Mouse (Mus musculus) cerebellum, postnatal 10 days (tissue): Measurements from ENCODE around the gene Ptprj.
"Not testable (repeated sequence)": the region's sequence is repeated elsewhere in the genome, so short reads cannot be mapped to it uniquely, and the experiment has no call there.

ENCODE experiments used
- DNase-seq, 2 experiments: peaks; one replicate each; pipeline ENCODE4 v3.0.0; 2021; ENCODE audit warnings: mixed read lengths in 2 of 2

Gene Ptprj

DNA sequence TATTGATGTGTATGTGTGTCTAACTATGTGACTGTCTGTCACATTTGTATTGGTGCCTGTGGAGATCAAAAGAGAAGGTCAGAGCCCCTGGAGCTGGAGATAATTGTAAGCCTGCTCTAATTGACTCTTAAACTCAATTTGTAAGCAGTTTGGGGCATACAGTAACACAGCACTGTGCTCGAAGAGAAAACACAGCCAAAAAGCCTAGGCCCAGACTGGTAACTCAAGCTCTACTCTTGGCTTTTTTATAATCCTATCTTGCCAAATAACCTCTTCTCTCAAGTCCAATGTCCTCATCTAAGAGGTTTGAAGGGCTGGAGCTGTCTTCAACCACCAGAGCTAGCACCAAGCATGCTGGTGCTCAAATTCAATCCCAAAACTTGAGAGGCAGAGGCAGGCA, 3.5 kb downstream of the Ptprj start:
- DNase-seq: no peak

DNA sequence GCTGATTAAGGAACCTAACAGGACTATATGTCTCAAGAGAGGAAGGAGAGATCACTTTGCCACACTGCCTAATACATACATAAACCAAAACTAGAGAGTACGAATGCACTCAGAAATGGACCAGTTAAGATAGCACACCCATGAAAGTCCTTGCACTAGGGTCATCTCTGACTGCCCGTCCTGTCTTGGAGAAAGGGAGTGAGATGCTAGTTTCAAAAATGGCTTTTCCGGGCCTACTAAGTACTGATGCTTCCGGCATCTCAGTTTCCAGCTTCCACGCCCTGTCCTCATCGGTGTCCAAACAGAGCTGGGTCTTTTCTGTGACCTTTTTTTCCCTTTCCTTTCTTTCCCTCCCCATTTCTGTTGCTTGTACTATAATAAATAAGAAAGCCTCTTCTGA, 4.0 kb downstream of the Ptprj start:
- DNase-seq: no peak

DNA sequence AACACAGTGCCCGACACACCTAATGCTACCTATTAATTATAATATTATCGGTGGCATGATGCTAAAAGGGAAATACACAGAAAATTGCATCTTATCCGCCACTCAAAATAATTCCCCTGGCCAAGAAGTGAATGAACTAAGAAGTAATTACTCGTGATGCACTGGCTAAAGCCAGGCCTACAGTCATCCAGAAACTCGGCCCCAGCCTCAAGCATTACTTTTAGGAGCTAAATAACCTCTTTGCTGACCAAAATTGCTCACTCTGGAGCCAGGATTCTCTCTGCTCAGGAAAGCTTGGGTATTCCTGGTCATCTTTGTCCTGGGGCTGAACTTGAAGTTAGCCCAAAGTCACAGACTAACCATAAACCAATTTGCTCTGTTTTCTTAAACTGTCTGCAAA, 4.7 kb downstream of the Ptprj start:
- DNase-seq: no peak

DNA sequence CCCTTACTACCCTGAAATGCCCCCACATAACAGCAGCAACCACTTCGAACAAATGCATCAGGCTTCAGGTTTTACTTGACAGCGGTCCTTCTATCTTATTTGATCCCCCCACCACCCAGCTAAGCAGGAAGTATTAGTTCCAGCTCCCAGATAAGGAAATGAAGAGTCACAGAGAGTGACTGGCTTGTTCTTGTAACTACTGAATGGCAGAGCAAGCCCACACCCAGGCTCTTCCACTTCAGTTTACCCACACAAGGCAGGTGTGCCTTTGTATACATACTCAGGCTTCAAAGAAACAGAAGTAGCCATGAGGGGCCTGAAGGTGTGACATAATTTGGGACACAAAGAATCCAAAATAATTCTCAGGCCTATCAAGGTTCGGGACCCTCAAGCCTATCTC, 5.3 kb downstream of the Ptprj start:
- peak in 1 of 2 experiments; percentile 3 for DNase-seq

DNA sequence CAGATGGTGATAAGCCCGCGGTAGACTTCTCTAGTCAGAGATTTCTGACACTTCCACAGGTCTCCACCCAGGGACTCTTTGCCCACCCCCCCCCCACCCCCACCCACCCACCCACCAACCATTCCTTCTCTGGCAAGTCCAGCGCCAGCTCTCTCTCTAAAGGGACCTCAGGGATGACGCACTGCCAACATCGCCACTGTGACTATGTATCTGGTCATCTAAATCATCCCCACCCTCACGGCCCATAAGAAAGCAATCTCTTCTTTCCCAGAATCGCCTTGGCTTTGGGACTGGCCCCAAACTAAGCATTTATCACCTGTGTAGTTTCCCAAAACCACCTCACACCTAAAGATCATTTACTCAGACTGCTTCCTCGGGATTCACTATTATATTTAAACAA, 5.9 kb downstream of the Ptprj start:
- peak in 1 of 2 experiments; percentile 25 for DNase-seq

DNA sequence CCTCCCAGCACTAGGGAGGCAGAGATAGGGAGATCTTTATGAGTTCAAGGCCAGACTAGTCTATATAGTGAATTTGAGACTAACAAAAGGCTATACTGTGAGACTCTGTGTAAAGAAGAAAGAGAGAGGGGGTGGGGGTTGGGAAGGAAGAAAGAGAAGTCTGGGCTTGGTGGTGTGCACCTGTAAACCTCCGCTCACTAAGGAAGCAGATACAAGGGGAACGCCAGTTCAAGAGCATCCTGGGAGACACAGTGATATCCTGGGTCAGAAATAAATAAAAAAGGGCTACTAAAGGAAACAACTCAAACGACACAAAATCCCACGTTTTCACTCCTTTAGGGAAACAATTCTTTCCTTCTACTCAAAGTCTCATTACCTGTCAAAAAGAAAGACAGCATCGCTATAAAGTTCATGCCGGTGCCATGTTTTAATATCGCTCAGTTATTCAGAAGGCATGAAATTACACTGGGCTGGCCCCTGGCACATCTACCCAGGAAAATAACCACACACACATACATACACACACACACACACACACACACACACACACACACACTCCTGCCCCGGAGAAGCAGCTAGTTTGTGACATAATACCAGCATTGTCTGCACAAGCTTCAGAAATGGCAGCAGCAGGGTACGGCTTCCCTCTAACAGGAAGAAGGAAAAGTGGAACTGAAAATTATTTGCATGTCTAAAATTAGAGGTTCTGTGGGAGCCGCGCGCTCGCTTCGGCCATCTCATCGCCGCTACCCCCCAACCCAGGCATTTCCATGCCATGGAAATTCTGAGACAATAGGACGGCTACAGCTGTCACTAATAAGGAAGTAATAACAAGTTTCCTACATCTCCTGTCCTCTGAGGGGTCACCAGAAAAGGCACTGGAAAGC, 6.6 kb downstream of the Ptprj start:
- peak in 1 of 2 experiments; percentile 39 for DNase-seq

DNA sequence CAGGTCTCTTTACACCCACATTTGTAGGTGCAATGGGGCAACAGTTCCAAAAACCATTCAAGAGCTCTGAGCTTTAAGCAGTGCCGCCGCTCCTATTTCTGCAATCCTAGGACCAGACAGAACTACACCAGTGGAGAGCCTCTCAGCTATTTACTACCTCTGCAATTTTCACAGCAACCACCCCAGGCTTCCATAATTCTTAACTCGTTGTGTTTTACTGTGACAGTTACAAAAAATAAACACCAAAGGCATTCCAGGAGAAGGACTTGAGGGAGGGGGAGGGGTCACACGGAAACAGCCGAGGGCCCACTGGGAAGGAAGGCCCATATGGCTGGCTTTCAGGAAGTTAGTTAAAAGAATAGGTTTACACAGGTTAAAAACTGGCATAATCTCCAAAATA, 8.3 kb downstream of the Ptprj start:
- DNase-seq: no peak

DNA sequence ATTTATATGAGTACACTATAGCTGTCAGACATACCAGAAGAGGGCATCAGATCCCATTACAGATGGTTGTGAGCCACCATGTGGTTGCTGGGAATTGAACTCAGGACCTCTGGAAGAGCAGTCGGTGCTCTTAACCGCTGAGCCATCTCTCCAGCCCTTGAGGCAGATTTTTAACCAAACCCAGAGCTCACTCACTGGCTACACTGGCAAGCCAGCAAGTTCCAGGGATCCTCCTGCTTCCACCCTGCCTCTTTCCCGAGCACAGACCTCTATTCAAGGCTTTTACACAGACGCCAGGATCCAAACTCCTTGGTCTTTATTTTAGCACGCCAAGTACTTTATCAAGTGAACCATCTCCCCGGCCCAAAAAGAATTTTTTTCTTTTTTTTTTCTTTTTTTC, 9.0 kb downstream of the Ptprj start:
- not testable (repeated sequence) for DNase-seq

DNA sequence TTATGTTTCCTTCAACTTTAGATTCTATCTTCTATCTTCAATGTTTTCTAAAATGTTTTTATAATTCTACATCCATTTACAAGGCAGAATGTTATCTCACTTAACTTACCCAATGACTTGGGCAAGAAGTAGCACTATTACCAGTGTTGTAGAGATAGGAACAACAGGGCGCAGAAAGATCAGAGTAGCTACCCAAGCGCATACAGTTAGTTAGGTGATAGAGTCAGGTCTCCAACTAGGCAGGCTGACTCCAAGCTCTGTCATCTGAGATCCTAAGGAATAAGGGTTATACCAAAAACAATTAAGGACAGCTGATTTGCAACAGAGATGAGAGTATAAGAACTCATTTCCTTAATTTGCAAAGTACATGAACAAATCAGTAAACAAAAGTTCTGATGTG, 9.6 kb downstream of the Ptprj start:
- DNase-seq: no peak

DNA sequence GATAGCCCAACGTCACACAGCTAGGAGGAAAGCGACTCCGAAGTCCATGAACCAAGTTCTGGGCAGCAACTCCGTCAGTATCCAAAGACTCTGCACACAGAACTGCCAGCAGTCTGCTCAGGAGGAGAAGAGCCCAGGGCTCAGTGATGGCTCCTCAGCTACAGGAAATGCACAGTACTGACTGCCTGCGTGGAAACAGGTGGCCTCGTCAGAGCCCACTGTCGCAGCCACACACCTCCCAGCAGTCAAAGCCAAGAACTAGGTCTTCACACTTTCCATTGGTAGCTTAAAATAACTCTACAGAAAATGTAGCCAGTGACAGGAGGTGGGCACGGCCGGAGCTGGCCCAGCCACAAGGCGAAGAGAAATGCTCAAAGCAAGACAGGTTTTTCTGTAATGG, 10.2 kb downstream of the Ptprj start:
- peak; percentile 78 to 83 for DNase-seq

DNA sequence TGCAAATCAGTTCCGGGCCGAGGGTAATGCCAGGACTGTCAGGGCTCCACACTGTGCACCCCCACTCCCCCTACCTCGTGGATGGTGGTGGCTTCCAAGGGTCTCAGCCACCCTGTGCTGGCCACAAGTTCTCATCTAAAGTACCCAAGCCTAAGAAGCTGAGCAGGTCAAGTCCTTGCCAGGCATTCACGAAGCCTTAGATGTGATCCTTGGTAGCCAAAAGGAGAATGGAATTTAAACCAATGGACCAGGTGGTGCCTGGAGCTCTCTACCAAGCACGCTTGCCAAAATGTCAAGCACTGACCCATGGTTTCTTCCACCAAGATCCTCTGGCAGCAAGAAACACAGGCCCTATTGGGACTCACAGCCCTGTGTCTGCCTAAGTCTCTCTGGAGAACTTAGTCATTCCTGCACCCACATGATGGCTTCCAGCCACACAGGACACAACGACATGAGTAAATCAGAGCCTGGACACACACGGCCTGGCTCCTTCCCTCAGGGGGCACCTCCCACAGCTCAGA, 11.4 kb downstream of the Ptprj start:
- peak; percentile 70 to 75 for DNase-seq

DNA sequence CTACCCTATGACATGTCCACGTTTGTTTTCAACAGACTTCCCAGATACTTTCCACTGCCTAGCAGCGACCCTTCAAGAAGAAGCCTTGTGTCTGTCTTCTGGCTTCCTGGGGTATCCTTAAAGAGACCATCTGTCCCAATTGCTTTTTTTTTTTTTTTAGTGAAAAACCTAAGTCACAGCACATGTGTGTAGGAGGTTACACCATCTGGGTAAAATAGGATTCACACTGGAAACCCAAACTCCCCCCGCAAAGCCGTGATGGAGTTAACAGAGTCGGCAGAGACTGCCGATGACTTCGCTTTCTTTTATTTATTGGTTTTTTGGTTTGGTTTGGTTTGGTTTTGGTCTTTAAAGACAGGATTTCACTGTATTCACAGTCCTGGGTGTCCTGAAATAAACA, 12.4 kb downstream of the Ptprj start:
- no peak for DNase-seq

DNA sequence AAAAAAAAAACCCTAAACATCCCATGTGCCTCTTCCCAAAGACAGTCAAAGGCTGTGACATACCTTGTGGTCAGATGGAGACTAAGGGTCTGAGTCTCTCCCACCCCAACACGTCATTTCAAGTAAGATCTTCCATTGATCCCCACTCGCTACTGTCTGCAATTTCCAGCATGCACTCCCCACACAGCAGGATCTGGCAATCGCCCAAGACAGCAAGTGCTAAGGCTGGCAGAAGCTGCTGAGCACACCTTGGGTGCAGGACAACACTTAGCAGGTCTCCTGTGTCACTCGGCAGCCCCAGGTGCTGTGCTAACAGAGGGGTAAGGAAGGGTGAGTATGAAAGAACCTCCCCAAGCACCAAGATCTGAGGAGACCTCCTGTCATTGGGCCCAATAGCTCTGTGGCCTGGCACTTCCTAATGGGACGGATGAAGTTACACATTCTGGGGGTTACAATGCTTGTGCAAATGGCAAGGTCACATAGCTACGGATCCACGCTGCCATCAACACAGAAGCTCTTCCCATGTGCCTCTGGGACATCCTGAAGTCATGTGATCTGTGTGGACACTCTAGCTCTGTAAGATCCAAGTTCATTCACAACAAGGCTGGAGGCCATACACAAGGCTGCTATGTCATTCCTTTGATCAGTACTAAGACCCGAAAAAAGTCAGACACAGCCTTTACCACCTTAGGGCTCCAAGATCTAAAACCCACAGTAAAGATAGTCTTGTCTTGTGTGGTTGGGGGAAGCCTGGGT, 13.5 kb downstream of the Ptprj start:
- peak; percentile 76 to 85 for DNase-seq

DNA sequence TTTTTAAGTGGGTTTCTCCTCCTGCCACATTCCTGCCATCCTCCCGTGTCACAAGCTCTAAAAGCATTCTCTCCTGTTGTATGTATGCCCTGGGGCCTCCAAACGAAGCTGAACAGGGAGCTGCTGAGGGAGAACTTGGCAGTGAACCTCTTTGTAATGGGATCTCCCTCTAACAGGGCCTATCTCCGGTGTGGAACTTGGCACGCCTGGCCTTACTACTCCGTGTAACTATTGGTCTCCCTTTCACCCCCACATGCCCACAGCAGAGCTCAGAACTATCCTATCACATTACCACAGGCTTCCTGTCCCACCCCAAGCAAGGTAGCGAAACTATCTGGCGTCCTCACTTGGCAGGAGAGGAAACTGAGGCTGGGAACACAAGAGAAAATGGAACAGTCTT, 14.4 kb downstream of the Ptprj start:
- peak in 1 of 2 experiments; percentile 49 for DNase-seq

DNA sequence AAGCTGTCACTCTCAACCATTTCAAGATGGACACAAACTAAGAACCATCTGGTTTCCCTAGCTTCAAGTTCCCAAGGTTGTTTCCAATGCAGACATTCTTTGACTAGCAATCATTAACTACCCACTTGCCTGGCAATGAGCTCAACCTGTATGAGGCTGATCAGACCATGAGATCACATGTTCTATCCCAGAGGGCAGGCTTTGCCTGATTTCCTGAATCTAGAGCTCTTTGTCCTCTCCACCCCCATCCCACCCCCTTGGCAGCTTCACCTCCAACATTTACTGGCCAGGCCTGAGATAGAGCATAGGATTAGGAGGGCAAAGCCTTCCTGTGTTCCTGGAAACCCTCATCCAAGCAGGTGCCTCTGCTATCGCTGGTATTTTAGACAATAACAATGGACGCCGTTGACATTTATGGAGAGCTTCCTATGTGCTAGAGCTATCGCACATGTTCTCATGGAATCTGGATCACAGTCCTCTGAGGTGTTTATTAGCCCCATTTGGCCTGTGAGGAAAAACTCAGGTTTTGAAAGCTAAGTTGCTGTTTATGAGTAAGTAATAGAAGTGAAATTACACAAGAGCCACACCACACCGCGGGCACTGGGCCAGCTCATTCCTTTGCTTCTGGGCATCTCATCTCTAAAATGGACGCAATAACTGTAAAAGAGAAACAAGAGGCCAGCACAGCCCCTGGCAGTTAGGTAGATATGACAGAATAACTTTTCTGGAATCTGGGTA, 15.1 kb downstream of the Ptprj start:
- DNase-seq: no peak

DNA sequence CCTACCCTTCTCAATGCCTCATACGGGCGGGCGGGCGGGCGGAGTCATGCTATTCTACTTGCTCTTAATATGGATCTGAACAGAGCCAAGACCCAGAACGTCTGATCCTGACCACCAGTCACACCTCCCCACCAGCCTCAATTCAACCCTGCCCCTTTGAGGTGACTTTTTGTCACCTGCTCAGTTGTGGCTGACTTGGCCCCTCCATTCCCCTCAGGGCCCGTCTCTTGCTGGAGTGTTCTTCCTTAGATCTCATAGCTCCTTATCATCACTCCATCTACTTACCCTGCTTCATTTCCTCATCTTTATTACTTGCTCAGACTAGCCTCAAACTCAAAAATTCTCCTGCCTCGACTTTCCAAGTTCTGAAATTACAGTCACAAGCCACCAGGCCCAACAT, 15.9 kb downstream of the Ptprj start:
- DNase-seq: no peak

DNA sequence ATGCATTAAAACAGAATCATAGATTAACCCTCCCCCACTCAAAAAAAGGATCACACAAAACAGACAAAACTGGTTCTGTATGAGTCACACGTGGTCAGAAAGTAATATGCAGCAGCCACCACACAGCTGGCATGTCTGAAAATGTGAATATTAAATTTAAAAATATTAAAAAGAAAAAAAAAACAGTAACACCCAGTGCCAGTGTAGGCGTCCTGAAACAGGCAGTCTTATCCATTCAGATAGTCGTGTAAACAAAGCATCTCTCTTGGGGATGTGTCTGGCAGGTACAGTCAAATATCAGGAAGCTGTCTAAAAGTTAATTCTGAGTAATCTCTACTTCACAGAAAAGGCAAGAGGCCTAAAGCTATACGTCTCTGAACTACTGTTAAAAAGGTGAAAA, 17.3 kb downstream of the Ptprj start:
- no peak for DNase-seq

DNA sequence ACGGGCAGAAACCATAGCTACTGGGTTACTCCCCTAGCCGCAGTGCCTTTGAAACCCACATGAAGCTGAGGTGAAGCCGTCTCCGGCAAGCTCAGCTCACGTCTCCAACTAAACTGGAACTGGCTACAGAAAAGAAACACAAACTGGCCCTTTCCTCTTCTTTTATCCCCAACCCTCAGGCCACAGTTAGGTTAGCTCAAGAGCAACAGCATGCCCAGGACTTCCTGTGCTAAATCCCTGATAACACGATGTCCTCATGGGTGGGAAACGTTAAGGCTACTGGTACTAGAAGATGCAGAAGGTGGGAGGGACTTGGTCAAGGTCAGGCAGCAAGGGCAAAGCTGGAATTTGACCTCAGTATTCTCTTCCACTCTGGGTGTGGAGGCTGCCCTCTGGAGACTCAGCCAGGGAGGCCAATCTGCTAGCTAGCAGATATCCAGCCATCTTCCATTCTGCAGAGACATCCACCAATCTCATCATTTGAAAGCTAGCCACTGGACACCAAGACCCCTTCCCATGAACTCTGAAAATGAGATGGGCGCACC, 18.2 kb downstream of the Ptprj start:
- no peak for DNase-seq

DNA sequence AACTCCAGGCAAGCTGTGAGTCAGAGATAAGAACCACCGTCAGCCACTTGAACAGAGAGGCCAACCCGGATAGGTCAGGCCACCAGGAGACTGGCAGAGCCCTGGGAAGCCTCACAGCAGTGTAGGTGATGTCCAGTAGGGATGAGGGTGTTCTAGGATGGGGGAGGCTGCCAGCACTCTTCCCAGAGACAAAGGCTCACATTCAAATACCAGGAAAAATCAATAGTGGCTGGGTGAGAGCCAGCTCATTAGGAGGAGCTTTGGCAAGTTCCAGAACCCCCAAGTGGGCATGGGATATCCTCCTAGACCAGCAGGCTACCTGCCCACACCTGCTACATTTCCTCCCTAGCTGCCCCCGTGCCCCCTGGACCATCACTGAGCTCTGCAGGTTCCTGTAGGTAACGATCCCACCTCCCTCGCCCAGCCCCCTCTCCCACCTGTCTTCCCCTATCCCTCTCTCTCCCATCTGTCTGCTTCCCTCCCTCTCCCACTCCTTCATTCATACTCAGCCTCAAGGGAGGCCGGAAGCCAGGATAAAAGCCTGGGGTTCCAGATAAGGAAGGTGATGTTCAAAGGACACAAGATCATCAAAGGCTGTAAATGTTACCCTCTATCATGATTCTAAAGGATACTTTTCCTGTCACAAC, 20.1 kb downstream of the Ptprj start:
- DNase-seq: peak; percentile 76 to 87

DNA sequence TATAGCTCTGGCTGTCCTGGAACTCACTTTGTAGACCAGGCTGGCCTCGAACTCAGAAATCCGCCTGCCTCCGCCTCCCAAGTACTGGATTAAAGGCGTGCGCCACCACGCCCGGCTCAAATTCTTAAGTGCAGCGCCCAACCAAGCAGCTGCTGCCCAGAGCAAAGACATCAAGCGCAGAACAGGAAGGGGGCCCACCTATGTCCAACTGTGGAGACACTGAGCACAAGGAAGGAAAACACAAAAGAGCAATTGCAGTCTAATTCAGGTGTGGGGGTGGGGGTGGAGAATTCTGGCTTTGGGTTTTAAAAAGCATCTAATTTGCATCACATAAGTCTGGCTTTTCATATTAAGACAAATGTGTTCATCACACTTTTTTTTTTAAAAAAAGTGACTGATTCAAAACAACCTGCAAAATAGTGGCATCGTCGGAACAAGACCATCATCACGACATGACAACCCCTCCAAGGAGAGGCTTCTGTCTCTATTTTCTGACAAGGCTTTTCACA, 20.7 kb downstream of the Ptprj start:
- DNase-seq: no peak

DNA sequence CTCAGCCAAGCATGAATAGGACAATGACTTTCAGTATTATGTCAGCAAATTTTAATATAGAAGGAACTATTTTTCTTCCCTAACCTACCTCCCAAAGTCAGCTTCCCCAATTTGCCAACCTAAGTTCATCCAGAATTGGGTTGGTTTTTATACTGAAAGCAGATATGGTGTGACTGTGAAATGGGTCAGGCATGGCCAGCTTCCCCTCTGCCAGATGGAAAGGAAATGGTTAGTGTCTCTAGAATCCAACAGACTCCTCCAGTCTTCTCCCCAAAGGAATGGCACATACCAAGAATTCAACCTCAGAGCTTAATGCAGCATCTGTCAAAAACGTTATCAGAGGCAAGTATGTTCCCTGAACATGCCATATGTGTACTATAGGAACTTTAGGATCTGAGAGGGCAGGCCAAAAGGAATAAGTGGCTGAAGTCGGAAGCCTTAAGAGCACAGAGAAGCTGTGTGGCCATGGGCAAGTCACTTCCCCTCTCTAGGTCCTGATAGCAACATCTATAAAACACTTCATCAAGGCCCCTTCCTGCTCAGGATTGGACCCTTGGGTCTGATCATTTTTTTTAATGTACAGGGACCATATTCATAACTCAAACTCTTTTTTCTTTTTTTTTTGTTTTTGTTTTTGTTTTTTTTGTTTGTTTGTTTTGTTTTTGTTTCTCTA, 21.3 kb downstream of the Ptprj start:
- no peak for DNase-seq

DNA sequence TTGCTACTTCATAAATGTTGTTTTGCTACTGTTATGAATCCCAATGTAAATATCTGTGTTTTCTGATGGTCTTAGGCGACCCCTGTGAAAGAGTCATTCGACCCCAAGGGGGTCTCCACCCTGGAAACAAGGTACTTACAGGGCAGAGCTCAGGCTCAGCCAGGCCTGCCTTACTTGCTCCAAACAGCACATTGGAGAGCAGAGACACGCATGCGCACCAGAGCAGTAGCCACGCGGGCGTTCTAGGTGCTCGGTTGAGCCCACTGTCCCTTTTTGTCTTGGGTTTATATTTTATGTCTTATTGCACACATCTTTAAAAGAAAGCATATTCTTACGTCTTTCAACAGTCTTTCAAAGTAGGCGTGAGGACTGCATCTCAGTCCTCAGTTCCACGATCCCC, 22.1 kb downstream of the Ptprj start:
- DNase-seq: no peak
